Mouse (Mus musculus) frontal cortex, adult 2 months (tissue): ENCODE measurements around the gene Nfam1. TPM values are rescaled to one million over a fixed set of nuclear protein-coding genes. Genes with fewer than 3 reads are reported as not detected.

Experiments
- DNase-seq, 2 experiments: peaks; one replicate each; pipeline ENCODE4 v3.0.0; 2022; ENCODE audit warnings: low spot score in 1 of 2; ENCODE audit errors: extremely low spot score in 1 of 2
- polyA plus RNA-seq: library from polyadenylated mRNA; depleted of rRNA; stranded (reverse); fragments of >200 nt; gene quantifications from 2 replicates; pipeline ENCODE4 v1.2.3, GENCODE M21; 2012

Nfam1 gene
- polyA plus RNA-seq, 1 experiment = 2.2 TPM

- DNase-seq = no peak
These were observed 7.0 kb upstream of the Nfam1 start for GRCm38 (mm10) chr15:83040156-83040555.

GRCm38 (mm10) chr15:83038812-83039211 is 5.7 kb upstream of the Nfam1 start:
- DNase-seq = no peak

- peak; percentile 55 to 96 for DNase-seq
These were observed 4.8 kb upstream of the Nfam1 start for GRCm38 (mm10) chr15:83037755-83038483.

- DNase-seq = peak; percentile 43 to 67
These were observed 3.9 kb upstream of the Nfam1 start for GRCm38 (mm10) chr15:83036900-83037519.

- no peak for DNase-seq
These were observed 3.0 kb upstream of the Nfam1 start for GRCm38 (mm10) chr15:83036089-83036488.

GRCm38 (mm10) chr15:83034275-83034977 is 1.3 kb upstream of the Nfam1 start:
- DNase-seq = peak; percentile 46 to 76

DNA sequence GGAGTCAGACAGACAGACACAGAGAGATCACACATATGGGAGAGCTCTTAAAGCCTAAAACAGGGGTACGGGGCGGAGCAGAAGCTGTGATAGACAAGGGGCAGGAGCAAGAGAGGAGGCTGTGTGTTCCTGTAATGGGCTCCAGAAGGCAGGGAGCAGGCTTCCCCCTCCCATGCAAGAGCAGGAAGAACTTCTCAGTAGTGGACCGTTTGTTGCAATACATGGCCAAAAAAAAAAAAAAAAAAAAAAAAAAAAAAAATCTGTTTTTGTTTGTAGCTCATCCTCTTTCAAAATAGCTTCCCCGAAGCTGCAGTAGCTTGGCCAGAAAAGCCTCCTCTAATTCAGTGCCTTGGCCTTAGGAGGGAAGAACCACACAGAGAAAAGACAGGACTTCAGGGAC is 2.2 kb downstream of the Nfam1 start:
- DNase-seq = no peak

GRCm38 (mm10) chr15:83029725-83030718 is 3.1 kb downstream of the Nfam1 start:
- DNase-seq = no peak

DNA sequence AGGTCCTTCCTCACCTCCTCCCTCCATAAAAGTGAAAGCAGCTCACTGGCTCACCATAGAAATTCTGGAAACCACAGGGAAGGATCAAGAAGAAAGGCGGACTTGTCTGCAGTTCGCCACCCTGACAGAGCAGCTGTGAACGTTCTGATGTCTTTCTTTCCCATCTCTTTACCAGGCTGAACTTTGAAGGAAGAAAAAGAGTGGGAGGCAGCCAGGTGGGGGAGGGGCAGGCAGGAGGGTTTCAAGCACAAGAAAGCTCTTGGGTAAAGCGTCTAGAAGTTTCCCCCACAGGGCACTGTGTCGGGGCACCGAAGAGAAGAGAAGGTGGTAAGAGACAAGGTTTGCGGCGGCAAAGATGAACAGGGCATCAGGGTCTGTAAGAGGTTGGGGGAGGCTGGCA is 7.0 kb downstream of the Nfam1 start:
- DNase-seq = peak in 1 of 2 experiments; percentile 66

- DNase-seq = no peak
These were observed 7.9 kb downstream of the Nfam1 start for GRCm38 (mm10) chr15:83025041-83025760.

- no peak for DNase-seq
These were observed 10.2 kb downstream of the Nfam1 start for GRCm38 (mm10) chr15:83022947-83023346.

- peak; percentile 87 to 91 for DNase-seq
These were observed 22.0 kb downstream of the Nfam1 start for GRCm38 (mm10) chr15:83010990-83011664.

DNA sequence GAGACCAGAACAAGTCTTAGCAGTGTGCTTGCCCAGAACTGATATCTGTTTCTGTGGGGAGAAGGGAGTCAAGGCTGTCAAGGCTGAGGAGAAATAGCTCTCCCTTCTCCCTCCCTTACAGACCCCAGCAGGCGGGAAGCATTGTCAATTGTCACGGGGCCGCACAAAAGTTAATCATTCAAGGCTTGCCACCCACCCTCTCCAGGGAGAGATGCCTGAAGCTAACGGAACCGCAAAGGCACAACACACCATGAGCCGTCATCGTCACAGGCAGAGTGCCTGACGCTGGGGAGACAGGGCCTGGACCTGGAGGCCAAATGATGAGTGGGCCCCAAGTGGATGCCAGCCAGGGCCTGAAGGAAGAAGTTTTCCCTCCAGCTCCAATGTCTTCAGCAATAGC is 22.7 kb downstream of the Nfam1 start:
- no peak for DNase-seq

DNA sequence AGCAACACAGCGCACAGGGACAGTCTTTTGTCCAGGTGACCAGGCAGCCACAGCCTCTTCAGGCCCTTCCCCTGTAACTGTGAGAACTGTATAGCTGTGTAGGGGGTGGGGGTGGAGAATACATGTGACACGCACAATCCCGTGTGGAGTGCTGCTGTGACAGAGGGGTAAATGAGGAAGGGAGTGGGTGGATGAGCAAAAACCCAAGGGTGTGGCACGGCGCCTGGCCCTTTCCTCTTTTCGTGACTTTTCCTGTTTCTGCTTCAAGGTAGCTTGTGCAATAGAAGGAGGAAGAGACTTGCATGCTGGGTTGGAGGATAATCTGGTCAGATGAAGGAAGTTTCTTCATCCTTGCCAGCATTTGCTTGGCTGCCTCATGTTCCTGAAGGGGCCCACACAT is 23.6 kb downstream of the Nfam1 start:
- no peak for DNase-seq

DNA sequence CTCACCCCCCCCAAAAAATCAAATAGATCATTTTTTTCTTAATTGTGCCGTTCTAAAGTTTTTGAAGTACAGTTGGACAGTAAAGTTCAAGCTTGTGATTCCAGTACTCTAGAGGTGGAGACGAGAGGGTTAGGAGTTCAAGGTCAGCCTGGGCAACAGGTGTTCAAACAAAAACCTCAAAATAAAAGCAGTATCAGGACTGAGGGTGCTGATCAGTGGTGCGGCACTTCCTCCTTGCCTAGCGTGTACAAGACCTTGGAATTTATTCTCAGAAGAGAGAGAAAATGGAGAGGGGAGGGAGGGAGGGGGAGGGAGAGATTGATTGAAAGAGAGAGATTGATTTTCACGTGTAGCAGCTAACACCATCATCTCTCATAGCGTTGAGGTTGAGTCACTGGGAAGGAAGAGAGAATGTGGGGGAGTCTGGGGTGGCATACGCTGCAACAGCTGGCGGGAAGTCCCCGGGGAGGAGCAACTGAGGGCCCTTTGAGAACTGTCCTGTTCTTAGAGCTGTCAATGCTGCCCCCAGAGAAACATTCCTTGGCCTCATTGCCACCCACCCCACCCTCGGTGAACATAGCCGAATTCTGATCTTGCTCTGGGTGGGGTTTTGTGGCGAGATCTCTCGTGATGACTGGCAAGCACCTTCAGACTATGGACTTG is 24.2 kb downstream of the Nfam1 start:
- DNase-seq = peak; percentile 46 to 59

GRCm38 (mm10) chr15:83007346-83007920 is 25.7 kb downstream of the Nfam1 start:
- no peak for DNase-seq

GRCm38 (mm10) chr15:83002665-83003548 is 30.2 kb downstream of the Nfam1 start:
- DNase-seq = peak; percentile 87 to 96
